Mouse (Mus musculus): ENCODE measurements around the gene Eif4e3. TPM values are rescaled to one million over a fixed set of nuclear protein-coding genes. Genes with fewer than 3 reads are reported as not detected.

Eif4e3 gene
- polyA plus RNA-seq, 1 experiment from 2014 or later = 15.1 TPM

DNA sequence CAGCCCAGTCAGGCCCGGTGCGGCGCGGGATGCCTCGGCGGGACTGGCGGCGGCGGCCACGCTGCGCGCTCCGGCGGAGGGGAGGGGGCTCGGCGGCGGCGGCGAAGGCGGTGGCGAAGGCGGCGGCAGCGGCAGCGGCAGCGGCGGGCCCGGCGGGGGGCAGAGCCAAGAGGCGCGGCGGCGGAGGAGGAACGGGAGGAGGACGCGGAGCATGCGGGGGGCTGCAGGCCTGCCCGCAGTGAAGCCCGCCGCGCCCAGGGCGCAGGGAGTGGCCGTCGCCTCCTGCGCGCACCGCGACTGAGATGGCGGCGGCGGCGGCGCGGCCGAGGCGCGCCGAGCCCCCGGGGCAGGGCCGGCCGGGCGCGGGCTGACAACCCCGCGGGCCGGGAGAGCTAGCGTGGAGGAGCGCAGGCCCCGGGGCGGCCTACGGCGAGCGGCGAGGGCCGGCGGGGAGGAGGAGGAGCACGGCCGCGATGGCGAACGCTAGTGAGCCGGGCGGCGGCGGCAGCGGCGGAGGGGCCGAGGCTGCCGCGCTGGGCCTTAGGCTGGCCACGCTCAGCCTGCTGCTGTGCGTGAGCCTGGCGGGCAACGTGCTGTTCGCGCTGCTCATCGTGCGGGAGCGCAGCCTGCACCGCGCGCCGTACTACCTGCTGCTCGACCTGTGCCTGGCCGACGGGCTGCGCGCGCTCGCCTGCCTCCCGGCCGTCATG, 25.8 kb upstream of the Eif4e3 start, which contains the start of gene Gpr27:
Gpr27 (plus strand) TSS at position 474 of the 710 bp plus-strand sequence.
- ATAC-seq (ENCODE audit: insufficient number of reproducible peaks, insufficient read depth, low FRiP score, low read depth) = peak; percentile 70
- under 1% methylated on average over 43 of the region's 112 CpGs for WGBS
- peak within 1 kb of the TSS; percentile 10; the same call in 1 of the 2 replicates for H3K27ac ChIP-seq (ENCODE audit: low read length)

DNA sequence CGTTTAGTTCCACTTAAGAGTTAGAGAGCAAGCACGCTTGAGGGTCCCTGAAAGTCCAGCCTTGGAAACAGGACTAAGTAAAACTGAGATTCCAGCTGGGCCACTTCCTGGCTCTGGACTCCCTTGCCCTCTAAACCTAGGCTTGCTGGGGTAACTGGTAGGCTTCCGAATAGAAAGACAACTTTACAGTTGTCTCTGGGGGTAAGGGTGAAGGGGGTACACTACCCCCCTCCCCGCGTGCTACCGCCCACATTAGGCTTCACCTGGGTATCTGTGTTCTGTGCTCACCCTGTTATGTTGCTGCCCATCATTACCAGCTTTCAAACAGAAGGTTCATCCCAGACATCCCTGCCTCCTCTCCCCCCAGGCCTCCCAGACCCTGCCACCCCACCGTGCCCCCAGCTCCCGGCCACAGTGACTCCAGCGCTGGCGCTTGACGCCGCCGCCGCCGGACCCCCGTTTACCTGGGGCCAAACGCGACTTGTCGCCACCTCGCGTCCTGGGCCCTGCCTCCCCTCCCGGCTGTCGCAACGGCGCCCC, 25.2 kb upstream of the Eif4e3 start:
- no peaks in the 10 kb centered on the region for H3K9me3 ChIP-seq (ENCODE audit: control insufficient read depth, low read depth, low read length)
- H3K4me1 ChIP-seq (ENCODE audit: control insufficient read depth, insufficient read depth, low read length) = peaks cover 9% of the 10 kb centered on the region; the same call in 1 of the 2 replicates
- H3K4me3 ChIP-seq (ENCODE audit: low read depth, low read length) = peak overlapping the region; percentile 63
- H3K4me2 ChIP-seq (replicated peaks; ENCODE audit: low read depth, low read length) = peak overlapping the region; percentile 92
- peak overlapping the region; percentile 68 for H3K9ac ChIP-seq (replicated peaks; ENCODE audit: low read depth, low read length)
- peaks cover 14% of the 10 kb centered on the region; the same call in 1 of the 2 replicates for H3K27me3 ChIP-seq (ENCODE audit: control insufficient read depth, insufficient read depth, low read length)
- no peaks in the 10 kb centered on the region for H3K36me3 ChIP-seq (ENCODE audit: control insufficient read depth, insufficient read depth, low read length)
- WGBS = 8% methylated on average over 25 of the region's 25 CpGs
- H3K27ac ChIP-seq (ENCODE audit: low read length) = no peak overlapping the region
- ATAC-seq (ENCODE audit: insufficient number of reproducible peaks, insufficient read depth, low FRiP score, low read depth) = no peak

More for the DNA sequence above, 25.8 kb upstream of the Eif4e3 start, which contains the start of gene Gpr27:
- Histone ChIP-seq H3K36me3 (ENCODE audit: control insufficient read depth, insufficient read depth, low read length) (no peaks in the 10 kb centered on the region), H3K27me3 (ENCODE audit: control insufficient read depth, insufficient read depth, low read length) (peaks cover 14% of the 10 kb centered on the region; the same call in 1 of the 2 replicates), H3K9me3 (ENCODE audit: control insufficient read depth, low read depth, low read length) (no peaks in the 10 kb centered on the region), H3K4me2 (replicated peaks; ENCODE audit: low read depth, low read length) (peak within 1 kb of the TSS; percentile 92), H3K4me3 (ENCODE audit: low read depth, low read length) (peak within 1 kb of the TSS; percentile 63), H3K4me1 (ENCODE audit: control insufficient read depth, insufficient read depth, low read length) (peaks cover 9% of the 10 kb centered on the region; the same call in 1 of the 2 replicates), H3K9ac (replicated peaks; ENCODE audit: low read depth, low read length) (peak within 1 kb of the TSS; percentile 68)

DNA sequence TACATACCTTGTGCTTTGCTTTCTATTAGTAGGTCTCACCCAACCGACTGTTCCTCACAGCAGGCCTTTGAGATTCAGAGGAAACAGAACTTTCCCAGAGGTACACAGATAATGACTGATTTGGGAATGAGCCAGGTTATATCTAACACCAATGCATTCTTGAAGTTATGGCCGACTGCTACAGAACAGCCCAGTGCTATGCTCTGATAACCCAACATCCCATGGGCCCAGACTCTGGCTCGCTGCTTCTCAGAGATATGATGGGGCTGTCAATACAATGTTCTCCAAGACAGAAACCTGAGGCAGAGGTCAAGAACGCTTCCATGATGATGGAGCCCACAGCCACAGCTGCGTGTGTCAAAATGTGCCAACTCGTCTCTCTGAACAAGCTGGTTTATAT, 21.9 kb upstream of the Eif4e3 start:
- Histone ChIP-seq H3K9ac (replicated peaks; ENCODE audit: low read depth, low read length) (no peak overlapping the region), H3K4me1 (ENCODE audit: control insufficient read depth, insufficient read depth, low read length) (peaks cover 9% of the 10 kb centered on the region; the same call in 1 of the 2 replicates), H3K4me2 (replicated peaks; ENCODE audit: low read depth, low read length) (no peak overlapping the region), H3K9me3 (ENCODE audit: control insufficient read depth, low read depth, low read length) (no peaks in the 10 kb centered on the region; the same call in 1 of the 2 replicates), H3K4me3 (ENCODE audit: low read depth, low read length) (no peak overlapping the region), H3K36me3 (ENCODE audit: control insufficient read depth, insufficient read depth, low read length) (no peaks in the 10 kb centered on the region), H3K27me3 (ENCODE audit: control insufficient read depth, insufficient read depth, low read length) (peaks cover 10% of the 10 kb centered on the region; the same call in 1 of the 2 replicates), H3K27ac (ENCODE audit: low read length) (no peak overlapping the region)
- ATAC-seq (ENCODE audit: insufficient number of reproducible peaks, insufficient read depth, low FRiP score, low read depth) = no peak
- WGBS = 77% methylated on average over 6 of the region's 6 CpGs

DNA sequence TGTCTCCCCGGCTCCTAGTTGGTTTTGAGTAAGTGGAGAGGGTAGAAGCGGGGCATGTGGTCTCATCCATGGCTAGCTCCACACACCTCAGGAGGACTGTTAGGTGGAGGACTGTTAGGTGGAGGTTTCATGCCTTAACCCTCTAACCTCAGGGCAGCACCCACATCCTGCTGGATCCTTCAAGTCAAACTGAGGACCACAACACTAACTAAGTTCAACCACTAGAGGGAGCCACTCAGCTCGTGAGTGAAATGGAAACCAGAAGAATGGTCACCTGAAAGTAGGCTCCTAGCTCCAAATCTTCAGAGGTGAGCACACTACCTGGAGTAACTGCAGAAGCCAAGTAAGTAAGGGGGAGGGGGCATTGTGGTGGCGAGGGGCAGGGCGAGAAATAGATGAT, 18.3 kb upstream of the Eif4e3 start:
- Histone ChIP-seq H3K9me3 (ENCODE audit: control insufficient read depth, low read depth, low read length) (no peaks in the 10 kb centered on the region; the same call in 1 of the 2 replicates), H3K27ac (ENCODE audit: low read length) (no peak overlapping the region), H3K4me1 (ENCODE audit: control insufficient read depth, insufficient read depth, low read length) (no peaks in the 10 kb centered on the region), H3K36me3 (ENCODE audit: control insufficient read depth, insufficient read depth, low read length) (no peaks in the 10 kb centered on the region), H3K27me3 (ENCODE audit: control insufficient read depth, insufficient read depth, low read length) (no peaks in the 10 kb centered on the region), H3K9ac (replicated peaks; ENCODE audit: low read depth, low read length) (no peak overlapping the region), H3K4me3 (ENCODE audit: low read depth, low read length) (no peak overlapping the region), H3K4me2 (replicated peaks; ENCODE audit: low read depth, low read length) (no peak overlapping the region)
- no peak for ATAC-seq (ENCODE audit: insufficient number of reproducible peaks, insufficient read depth, low FRiP score, low read depth)
- WGBS = 52% methylated on average over 5 of the region's 5 CpGs

DNA sequence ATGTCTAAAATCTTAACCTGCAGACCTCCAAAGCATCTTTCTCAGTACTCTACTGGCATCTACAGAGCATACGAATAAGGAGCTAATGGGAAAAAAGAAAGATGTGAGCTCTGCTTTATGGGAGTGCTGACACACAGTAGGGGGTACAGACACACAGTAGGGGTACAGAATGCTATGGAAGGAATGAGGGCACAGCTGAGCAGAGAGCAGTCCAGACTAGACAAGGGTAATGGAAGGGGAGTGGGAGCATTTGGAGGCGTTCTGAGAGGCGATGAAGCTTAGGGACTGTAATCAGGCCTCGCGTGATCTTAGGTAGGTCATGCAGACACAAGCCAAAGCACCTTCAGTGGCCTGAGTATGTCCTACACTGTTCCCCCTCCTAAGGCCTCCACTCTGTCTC, 17.4 kb upstream of the Eif4e3 start:
- Histone ChIP-seq H3K4me1 (ENCODE audit: control insufficient read depth, insufficient read depth, low read length) (no peaks in the 10 kb centered on the region), H3K4me3 (ENCODE audit: low read depth, low read length) (no peak overlapping the region), H3K9ac (replicated peaks; ENCODE audit: low read depth, low read length) (no peak overlapping the region), H3K4me2 (replicated peaks; ENCODE audit: low read depth, low read length) (no peak overlapping the region), H3K36me3 (ENCODE audit: control insufficient read depth, insufficient read depth, low read length) (no peaks in the 10 kb centered on the region), H3K27me3 (ENCODE audit: control insufficient read depth, insufficient read depth, low read length) (no peaks in the 10 kb centered on the region), H3K9me3 (ENCODE audit: control insufficient read depth, low read depth, low read length) (no peaks in the 10 kb centered on the region; the same call in 1 of the 2 replicates), H3K27ac (ENCODE audit: low read length) (no peak overlapping the region)
- WGBS = 94% methylated on average over 5 of the region's 5 CpGs
- ATAC-seq (ENCODE audit: insufficient number of reproducible peaks, insufficient read depth, low FRiP score, low read depth) = no peak

DNA sequence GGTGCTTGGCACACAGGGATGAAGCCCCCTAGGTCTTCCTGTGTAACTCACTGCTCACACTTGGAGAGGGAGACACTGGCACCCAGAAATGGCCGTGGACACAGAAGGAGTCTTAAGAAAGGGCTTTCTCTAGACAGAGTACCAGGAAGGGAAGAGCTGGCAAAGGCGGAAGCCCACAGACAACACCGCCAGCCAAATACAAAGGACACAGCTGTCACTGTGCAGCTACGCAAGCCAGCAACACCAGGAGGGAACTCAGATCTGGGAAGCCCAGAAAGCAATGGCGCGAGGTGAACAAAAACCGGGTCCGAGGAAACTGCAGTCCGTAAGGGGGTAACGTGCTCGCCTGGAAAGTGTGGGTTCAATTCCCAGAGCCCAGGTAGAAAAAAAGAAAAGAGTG, 11.5 kb upstream of the Eif4e3 start:
- no peaks in the 10 kb centered on the region for H3K9me3 ChIP-seq (ENCODE audit: control insufficient read depth, low read depth, low read length)
- no peak overlapping the region for H3K9ac ChIP-seq (replicated peaks; ENCODE audit: low read depth, low read length)
- no peak overlapping the region for H3K4me2 ChIP-seq (replicated peaks; ENCODE audit: low read depth, low read length)
- no peaks in the 10 kb centered on the region for H3K36me3 ChIP-seq (ENCODE audit: control insufficient read depth, insufficient read depth, low read length)
- ATAC-seq (ENCODE audit: insufficient number of reproducible peaks, insufficient read depth, low FRiP score, low read depth) = no peak
- 81% methylated on average over 11 of the region's 11 CpGs for WGBS
- H3K27ac ChIP-seq (ENCODE audit: low read length) = no peak overlapping the region
- no peaks in the 10 kb centered on the region for H3K27me3 ChIP-seq (ENCODE audit: control insufficient read depth, insufficient read depth, low read length)
- no peak overlapping the region for H3K4me3 ChIP-seq (ENCODE audit: low read depth, low read length)
- H3K4me1 ChIP-seq (ENCODE audit: control insufficient read depth, insufficient read depth, low read length) = no peaks in the 10 kb centered on the region

DNA sequence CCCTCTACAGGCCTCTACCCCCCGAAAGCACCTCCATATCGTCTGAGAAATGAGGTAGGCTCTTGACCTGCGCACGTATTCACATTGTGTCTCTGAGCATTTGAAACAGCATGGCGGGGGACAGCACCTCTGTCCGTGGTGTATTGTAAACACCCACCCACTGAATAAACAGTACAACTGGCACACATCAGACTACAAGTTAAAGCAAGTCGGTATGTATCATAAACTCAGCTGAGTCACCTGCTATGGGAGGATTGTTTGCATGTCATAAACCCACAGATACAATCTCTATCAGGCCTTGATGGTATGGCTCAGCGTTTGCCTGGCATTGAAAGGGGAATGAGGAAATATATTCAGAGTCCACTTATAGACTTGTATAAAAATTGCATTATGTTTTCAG, 10.8 kb upstream of the Eif4e3 start:
- no peak for ATAC-seq (ENCODE audit: insufficient number of reproducible peaks, insufficient read depth, low FRiP score, low read depth)
- Histone ChIP-seq H3K27ac (ENCODE audit: low read length) (no peak overlapping the region), H3K4me1 (ENCODE audit: control insufficient read depth, insufficient read depth, low read length) (no peaks in the 10 kb centered on the region), H3K9ac (replicated peaks; ENCODE audit: low read depth, low read length) (no peak overlapping the region), H3K36me3 (ENCODE audit: control insufficient read depth, insufficient read depth, low read length) (no peaks in the 10 kb centered on the region), H3K9me3 (ENCODE audit: control insufficient read depth, low read depth, low read length) (no peaks in the 10 kb centered on the region), H3K4me3 (ENCODE audit: low read depth, low read length) (no peak overlapping the region), H3K4me2 (replicated peaks; ENCODE audit: low read depth, low read length) (no peak overlapping the region), H3K27me3 (ENCODE audit: control insufficient read depth, insufficient read depth, low read length) (no peaks in the 10 kb centered on the region)
- 70% methylated on average over 8 of the region's 8 CpGs for WGBS

DNA sequence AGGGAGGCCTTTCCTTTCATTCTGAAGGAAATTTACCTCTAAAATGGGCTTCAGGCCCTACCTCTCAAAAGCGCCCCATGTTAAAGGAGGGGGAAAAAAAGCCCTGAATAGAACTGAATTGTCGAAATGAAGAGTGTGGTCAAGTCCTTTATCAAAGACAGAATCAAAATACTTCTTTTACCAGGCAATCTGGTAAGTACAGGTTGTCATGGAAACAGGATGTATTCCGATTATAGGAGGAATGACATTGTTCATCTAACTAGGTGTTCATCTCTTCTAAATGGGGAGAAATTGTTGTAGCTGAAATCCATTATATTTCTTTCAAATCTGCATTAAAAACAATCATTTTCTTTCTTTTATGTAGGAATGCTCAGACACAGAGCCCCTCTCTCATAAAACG, 7.9 kb upstream of the Eif4e3 start:
- Histone ChIP-seq H3K27me3 (ENCODE audit: control insufficient read depth, insufficient read depth, low read length) (no peaks in the 10 kb centered on the region), H3K4me2 (replicated peaks; ENCODE audit: low read depth, low read length) (no peak overlapping the region), H3K4me1 (ENCODE audit: control insufficient read depth, insufficient read depth, low read length) (no peaks in the 10 kb centered on the region), H3K9ac (replicated peaks; ENCODE audit: low read depth, low read length) (no peak overlapping the region), H3K36me3 (ENCODE audit: control insufficient read depth, insufficient read depth, low read length) (no peaks in the 10 kb centered on the region), H3K27ac (ENCODE audit: low read length) (no peak overlapping the region), H3K4me3 (ENCODE audit: low read depth, low read length) (no peak overlapping the region), H3K9me3 (ENCODE audit: control insufficient read depth, low read depth, low read length) (no peaks in the 10 kb centered on the region)
- WGBS = 82% methylated on average over 4 of the region's 4 CpGs
- ATAC-seq (ENCODE audit: insufficient number of reproducible peaks, insufficient read depth, low FRiP score, low read depth) = no peak

Measured in stomach, embryonic 14.5 days (tissue).